In the genomic region with DNA sequence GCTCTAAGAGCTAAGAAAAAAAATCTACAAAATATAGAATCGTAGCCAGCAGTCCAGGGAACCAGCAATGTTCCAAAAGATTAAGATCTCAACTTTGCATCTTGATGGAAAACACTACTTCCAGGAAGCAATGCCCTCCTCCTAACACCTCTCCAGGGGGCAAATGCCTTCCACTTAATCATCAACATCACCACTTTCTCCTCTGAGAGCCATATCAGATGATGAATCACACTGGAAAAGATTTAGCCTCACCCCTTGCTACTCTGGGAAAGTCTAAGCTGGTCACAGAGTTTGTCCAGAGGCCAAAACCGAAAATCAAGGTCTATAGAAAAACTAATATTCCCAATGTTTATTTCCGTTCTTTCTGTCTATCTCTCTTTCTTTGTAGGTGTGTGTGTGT, we compare ENCODE assay signal across 14 mouse cellular contexts.
DNase-seq lines count a peak whose midpoint lies in the region.
"Had no signal": no experiment of that assay in that cellular context is flagged by ENCODE, and none has a peak within 500 bp of the region (broad histone marks: within the 10 kb centered on the region; RNA-seq: fewer than 3 reads in every experiment).

No protein-coding gene starts in this region.

- DNase-seq in adrenal gland, adult 2 months: peak; percentile 1
- DNase-seq in adrenal gland, postnatal 4 days (ENCODE audit: low spot score in 2 of 2): no peak
- peak; percentile 75 for DNase-seq in NIH3T3 (ENCODE audit: low read depth)
- peak; percentile 51 for DNase-seq in fibroblast of lung, adult 2 months (ENCODE audit: low read depth)
- no peak for DNase-seq in urinary bladder, postnatal 25 days (ENCODE audit: low spot score)
- DNase-seq in frontal cortex, postnatal 14 days (ENCODE audit: low spot score in 2 of 2): no peak
- DNase-seq: adrenal gland, adult 8-10 months; adrenal gland, postnatal 25 days; B cell, adult 2 months; cerebellum, adult 11-12 months; cerebellum, adult 2 months; cerebellum, adult 9-10 months; cerebellum, postnatal 10 days; cerebellum, postnatal 25 days had no signal

Comparison
In these comparisons a context has a peak if more than half of its experiments do, and no peak if none do; other contexts are left out.
1. DNase-seq: peak in adrenal gland, adult 2 months (single experiment), NIH3T3 (single experiment) and fibroblast of lung, adult 2 months (single experiment); none in adrenal gland, postnatal 4 days (0 of 2), urinary bladder, postnatal 25 days (single experiment) and frontal cortex, postnatal 14 days (0 of 2).